Mouse (Mus musculus): Measurements from ENCODE around the gene Glud1. TPM values are rescaled to one million over a fixed set of nuclear protein-coding genes. Genes with fewer than 3 reads are reported as not detected.

Glud1 gene
- polyA plus RNA-seq, 1 experiment: 305 TPM

DNA sequence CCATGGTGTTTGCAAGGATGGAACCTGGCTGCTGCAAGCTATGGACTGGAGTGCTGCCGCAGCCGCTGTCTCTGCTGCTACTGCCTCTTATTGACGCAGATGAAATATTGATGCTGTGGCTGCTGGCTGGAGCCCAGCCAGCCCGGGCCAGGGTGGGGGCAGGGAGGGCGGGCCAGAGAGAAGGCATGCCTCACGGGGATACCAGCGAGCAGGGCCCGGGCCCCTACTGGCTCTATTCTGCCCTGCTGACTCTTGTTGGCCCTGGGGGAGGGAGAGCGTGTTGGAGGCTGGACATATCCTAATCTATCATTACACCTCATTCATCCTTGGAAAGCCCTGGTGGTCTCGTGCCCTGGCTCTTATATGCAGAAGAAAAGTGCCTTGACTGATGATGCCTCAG, 64.0 kb downstream of the Glud1 start, which contains the start of gene Sncg:
TSS of gene Sncg (minus strand) at position 213 of the 400 bp plus-strand sequence.
- no peak for TF ChIP-seq POLR2A (IDR thresholded peaks at IDR 0.05; ENCODE audit: insufficient read depth, low read length)
- TF ChIP-seq CTCF (IDR thresholded peaks at IDR 0.05; ENCODE audit: low read depth, low read length): no peak
- TF ChIP-seq EP300 (IDR thresholded peaks at IDR 0.05; ENCODE audit: insufficient read depth, low read depth, low read length): no peak
- Histone ChIP-seq H3K36me3 (ENCODE audit: control insufficient read depth, insufficient read depth, low read length, poor library complexity, severe bottlenecking) (no peaks in the 10 kb centered on the region), H3K4me3 (ENCODE audit: low read depth, low read length) (no peak within 1 kb of the TSS), H3K9me3 (replicated peaks; ENCODE audit: control insufficient read depth, insufficient read depth, low read length, poor library complexity, severe bottlenecking) (no peaks in the 10 kb centered on the region), H3K4me1 (ENCODE audit: control insufficient read depth, insufficient read depth, low read length) (peaks cover 20% of the 10 kb centered on the region), H3K9ac (ENCODE audit: low read depth, poor library complexity, severe bottlenecking) (no peak within 1 kb of the TSS), H3K27me3 (ENCODE audit: control insufficient read depth, insufficient read depth, low read length, poor library complexity, severe bottlenecking) (no peaks in the 10 kb centered on the region), H3K27ac (ENCODE audit: insufficient read depth, low read length) (no peak within 1 kb of the TSS)

DNA sequence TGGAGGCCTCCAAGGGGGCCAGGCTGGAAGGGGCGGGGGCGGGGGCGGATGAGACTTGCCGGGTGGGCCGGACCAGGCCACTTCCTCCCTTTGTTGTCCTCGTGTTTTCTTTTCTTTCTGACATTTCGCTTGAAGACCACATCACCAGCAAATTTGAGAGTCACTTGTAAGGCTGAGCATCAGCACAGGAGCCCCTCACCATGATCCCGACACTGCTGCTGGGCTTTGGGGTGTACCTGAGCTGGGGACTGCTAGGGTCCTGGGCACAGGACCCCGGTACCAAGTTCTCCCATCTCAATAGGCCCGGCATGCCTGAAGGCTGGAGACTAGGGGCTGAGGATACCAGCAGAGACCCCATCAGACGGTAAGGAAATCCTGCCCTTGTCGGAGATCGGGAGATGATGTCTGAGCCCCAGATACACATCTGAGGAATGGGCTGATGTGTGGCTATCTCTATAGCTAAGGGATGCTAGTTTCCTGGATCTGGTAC, 64.9 kb downstream of the Glud1 start, which contains the start of gene Mmrn2:
TSS of gene Mmrn2 (plus strand) at position 51 of the 490 bp plus-strand sequence.
- H3K4me3 ChIP-seq (ENCODE audit: low read depth, low read length): no peak within 1 kb of the TSS
- H3K36me3 ChIP-seq (ENCODE audit: control insufficient read depth, insufficient read depth, low read length, poor library complexity, severe bottlenecking): no peaks in the 10 kb centered on the region
- no peaks in the 10 kb centered on the region for H3K27me3 ChIP-seq (ENCODE audit: control insufficient read depth, insufficient read depth, low read length, poor library complexity, severe bottlenecking)
- no peak for TF ChIP-seq POLR2A (IDR thresholded peaks at IDR 0.05; ENCODE audit: insufficient read depth, low read length)
- no peak for TF ChIP-seq CTCF (IDR thresholded peaks at IDR 0.05; ENCODE audit: low read depth, low read length)
- TF ChIP-seq EP300 (IDR thresholded peaks at IDR 0.05; ENCODE audit: insufficient read depth, low read depth, low read length): no peak
- no peaks in the 10 kb centered on the region for H3K9me3 ChIP-seq (replicated peaks; ENCODE audit: control insufficient read depth, insufficient read depth, low read length, poor library complexity, severe bottlenecking)
- 0 out of 2 replicates have a peak within 1 kb of the TSS, but pooled peaks have one; percentile 25 for H3K9ac ChIP-seq (ENCODE audit: low read depth, poor library complexity, severe bottlenecking)
- peaks cover 20% of the 10 kb centered on the region for H3K4me1 ChIP-seq (ENCODE audit: control insufficient read depth, insufficient read depth, low read length)
- H3K27ac ChIP-seq (ENCODE audit: insufficient read depth, low read length): no peak within 1 kb of the TSS

- Histone ChIP-seq H3K9me3 (replicated peaks; ENCODE audit: control insufficient read depth, insufficient read depth, low read length, poor library complexity, severe bottlenecking) (no peaks in the 10 kb centered on the region), H3K27me3 (ENCODE audit: control insufficient read depth, insufficient read depth, low read length, poor library complexity, severe bottlenecking) (no peaks in the 10 kb centered on the region), H3K36me3 (ENCODE audit: control insufficient read depth, insufficient read depth, low read length, poor library complexity, severe bottlenecking) (no peaks in the 10 kb centered on the region), H3K4me3 (ENCODE audit: low read depth, low read length) (no peak overlapping the region), H3K27ac (ENCODE audit: insufficient read depth, low read length) (no peak overlapping the region), H3K9ac (ENCODE audit: low read depth, poor library complexity, severe bottlenecking) (0 out of 2 replicates have a peak overlapping the region, but pooled peaks have one; percentile 25), H3K4me1 (ENCODE audit: control insufficient read depth, insufficient read depth, low read length) (peaks cover 20% of the 10 kb centered on the region)
- TF ChIP-seq EP300 (IDR thresholded peaks at IDR 0.05; ENCODE audit: insufficient read depth, low read depth, low read length) (no peak), POLR2A (IDR thresholded peaks at IDR 0.05; ENCODE audit: insufficient read depth, low read length) (no peak), CTCF (IDR thresholded peaks at IDR 0.05; ENCODE audit: low read depth, low read length) (no peak)
Measured at GRCm38 (mm10) chr14:34375941-34376340, 65.4 kb downstream of the Glud1 start.

GRCm38 (mm10) chr14:34377121-34377520, 66.6 kb downstream of the Glud1 start:
- Histone ChIP-seq H3K9ac (ENCODE audit: low read depth, poor library complexity, severe bottlenecking) (no peak overlapping the region), H3K4me1 (ENCODE audit: control insufficient read depth, insufficient read depth, low read length) (peaks cover 20% of the 10 kb centered on the region), H3K9me3 (replicated peaks; ENCODE audit: control insufficient read depth, insufficient read depth, low read length, poor library complexity, severe bottlenecking) (no peaks in the 10 kb centered on the region), H3K27ac (ENCODE audit: insufficient read depth, low read length) (no peak overlapping the region), H3K27me3 (ENCODE audit: control insufficient read depth, insufficient read depth, low read length, poor library complexity, severe bottlenecking) (no peaks in the 10 kb centered on the region), H3K36me3 (ENCODE audit: control insufficient read depth, insufficient read depth, low read length, poor library complexity, severe bottlenecking) (no peaks in the 10 kb centered on the region), H3K4me3 (ENCODE audit: low read depth, low read length) (no peak overlapping the region)
- TF ChIP-seq POLR2A (IDR thresholded peaks at IDR 0.05; ENCODE audit: insufficient read depth, low read length): no peak

- H3K4me1 ChIP-seq (ENCODE audit: control insufficient read depth, insufficient read depth, low read length): peaks cover 18% of the 10 kb centered on the region
- TF ChIP-seq POLR2A (IDR thresholded peaks at IDR 0.05; ENCODE audit: insufficient read depth, low read length) (no peak), CTCF (IDR thresholded peaks at IDR 0.05; ENCODE audit: low read depth, low read length) (no peak), EP300 (IDR thresholded peaks at IDR 0.05; ENCODE audit: insufficient read depth, low read depth, low read length) (no peak)
- no peaks in the 10 kb centered on the region; the same call in 1 of the 2 replicates for H3K36me3 ChIP-seq (ENCODE audit: control insufficient read depth, insufficient read depth, low read length, poor library complexity, severe bottlenecking)
- H3K4me3 ChIP-seq (ENCODE audit: low read depth, low read length): peak overlapping the region; percentile 47
- peaks cover 14% of the 10 kb centered on the region for H3K9me3 ChIP-seq (replicated peaks; ENCODE audit: control insufficient read depth, insufficient read depth, low read length, poor library complexity, severe bottlenecking)
- H3K27me3 ChIP-seq (ENCODE audit: control insufficient read depth, insufficient read depth, low read length, poor library complexity, severe bottlenecking): no peaks in the 10 kb centered on the region
- H3K9ac ChIP-seq (ENCODE audit: low read depth, poor library complexity, severe bottlenecking): peak overlapping the region; percentile 22
- H3K27ac ChIP-seq (ENCODE audit: insufficient read depth, low read length): peak overlapping the region; percentile 92
Measured at GRCm38 (mm10) chr14:34378560-34379331, 68.2 kb downstream of the Glud1 start.

All from ES-Bruce4 (cell line).